Mouse (Mus musculus) T-helper 17 cell (primary cell): ENCODE measurements around the gene Pdia3.
"Not testable (repeated sequence)": the region's sequence is repeated elsewhere in the genome, so short reads cannot be mapped to it uniquely, and the experiment has no call there.

Source experiments
- in situ Hi-C, 2 experiments: fragments of 300-600 bp; cut with MboI, MseI; formaldehyde crosslinking; loops; 1 replicate in 1 of 2; 2 replicates in 1 of 2; pipeline ENCODE4 v1.15.1; 2025; ENCODE audit warnings: high pct_unique_total_duplicates in 2 of 2

The Pdia3 gene

GRCm38 (mm10) chr2:121413387-121414042 is at the start of gene Pdia3, which contains the start of gene Catsper2:
Gene Pdia3, plus strand, starts transcription at chr2:121413775.
Gene Catsper2, minus strand, starts transcription at chr2:121413792.
- in situ Hi-C loops = no loop called here

DNA sequence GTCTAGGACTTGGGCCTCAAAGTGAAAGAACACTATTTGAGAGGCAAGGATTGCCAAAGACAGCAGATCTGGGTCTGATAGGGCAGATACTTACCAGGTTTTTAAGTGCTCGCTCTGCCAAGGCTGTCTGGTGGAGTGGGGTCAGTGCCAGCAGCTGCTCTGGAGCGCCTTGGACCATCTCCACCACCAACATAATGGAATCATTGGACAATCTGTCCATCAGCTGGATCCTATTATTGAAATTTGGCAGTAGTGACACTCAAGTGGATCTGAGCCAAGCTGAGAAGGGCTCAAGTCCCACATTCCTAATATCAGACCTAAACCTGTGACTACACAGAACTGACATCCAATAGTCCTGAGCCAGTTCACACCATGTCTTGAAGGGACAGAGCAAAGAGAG is 44.7 kb upstream of the Pdia3 start:
- in situ Hi-C loops = loop anchor here in 1 of 2 experiments (25.0 kb wide), 1 partner anchor 1632 kb away; the partner anchor contains the start of gene Itpka

- in situ Hi-C loops = loop anchor here in 1 of 2 experiments (5.0 to 25.0 kb wide), 2 partner anchors 44 to 1634 kb away; partner anchors contain the start of gene Itpka
Observed at GRCm38 (mm10) chr2:121370921-121371320, 42.7 kb upstream of the Pdia3 start.

- in situ Hi-C loops = loop anchor here in 1 of 2 experiments (5.0 to 25.0 kb wide), 2 partner anchors 45 to 1635 kb away; partner anchors contain the start of gene Itpka
Observed at GRCm38 (mm10) chr2:121372266-121372665, 41.3 kb upstream of the Pdia3 start.

DNA sequence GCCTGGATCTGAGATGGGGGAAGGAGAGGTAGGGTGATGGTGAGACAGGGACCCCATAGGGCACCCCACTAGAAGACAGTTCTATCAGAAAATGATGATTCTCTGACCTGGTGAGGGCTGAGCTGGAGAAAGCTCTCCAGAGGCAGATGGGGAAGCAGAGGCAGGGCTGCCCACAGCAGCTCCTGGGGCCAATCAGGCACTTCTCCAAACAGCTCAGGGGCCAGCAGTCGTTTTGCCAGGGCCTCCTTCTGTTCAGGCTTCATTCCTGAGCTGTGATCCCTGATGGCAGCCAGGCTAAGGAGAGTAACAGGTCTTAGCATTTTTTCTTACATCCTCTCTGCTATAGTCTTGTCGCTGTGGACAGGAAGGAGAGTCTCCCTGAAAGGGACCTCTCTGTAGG is 38.8 kb upstream of the Pdia3 start:
- in situ Hi-C loops = loop anchor here in 1 of 2 experiments (5.0 to 25.0 kb wide), 2 partner anchors 47 to 1637 kb away; partner anchors contain the start of gene Itpka

GRCm38 (mm10) chr2:121386961-121387575 is 26.5 kb upstream of the Pdia3 start, which contains the start of gene Strc:
Gene Strc, minus strand, starts transcription at chr2:121387168.
- in situ Hi-C loops = not testable (repeated sequence)

- in situ Hi-C loops = loop anchor here in 1 of 2 experiments (5.0 kb wide), 2 partner anchors 39 to 214 kb away; partner anchors contain the start of genes Ckmt1 and Ppip5k1
Observed at GRCm38 (mm10) chr2:121396624-121397023, 17.0 kb upstream of the Pdia3 start.

GRCm38 (mm10) chr2:121403296-121403695 is 10.3 kb upstream of the Pdia3 start:
- in situ Hi-C loops = no loop called here

- in situ Hi-C loops = loop anchor here in 1 of 2 experiments (5.0 kb wide), 1 partner anchor 34 kb away; the partner anchor contains the start of gene Ell3
Observed at GRCm38 (mm10) chr2:121408160-121408559, 5.4 kb upstream of the Pdia3 start.

DNA sequence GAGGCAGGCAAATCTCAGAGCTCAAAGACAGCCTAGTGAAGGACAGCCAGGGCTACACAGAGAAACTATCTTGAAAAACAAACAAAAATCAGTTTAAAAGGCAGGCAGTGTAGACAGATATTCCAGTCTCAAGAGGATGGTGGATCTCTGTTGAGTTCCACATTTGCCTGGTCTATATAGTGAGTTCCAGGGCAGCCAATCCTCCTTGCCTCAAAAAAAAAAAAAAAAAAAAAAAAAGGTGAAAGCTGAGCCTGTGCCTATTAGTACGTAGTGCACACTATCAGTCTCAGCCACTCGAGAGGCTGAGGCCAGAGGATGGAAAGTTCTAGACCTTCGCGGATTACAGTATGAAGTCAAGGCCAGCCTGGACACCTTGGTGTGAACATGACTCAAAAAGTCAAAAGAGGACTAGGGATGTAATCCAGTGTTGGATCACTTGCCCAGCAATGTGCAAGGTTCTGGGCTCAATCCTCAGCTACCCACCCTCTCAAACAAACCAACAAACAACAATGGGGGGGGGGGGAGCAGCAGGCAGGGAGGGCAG is 660 bp upstream of the Pdia3 start:
- in situ Hi-C loops = no loop called here

DNA sequence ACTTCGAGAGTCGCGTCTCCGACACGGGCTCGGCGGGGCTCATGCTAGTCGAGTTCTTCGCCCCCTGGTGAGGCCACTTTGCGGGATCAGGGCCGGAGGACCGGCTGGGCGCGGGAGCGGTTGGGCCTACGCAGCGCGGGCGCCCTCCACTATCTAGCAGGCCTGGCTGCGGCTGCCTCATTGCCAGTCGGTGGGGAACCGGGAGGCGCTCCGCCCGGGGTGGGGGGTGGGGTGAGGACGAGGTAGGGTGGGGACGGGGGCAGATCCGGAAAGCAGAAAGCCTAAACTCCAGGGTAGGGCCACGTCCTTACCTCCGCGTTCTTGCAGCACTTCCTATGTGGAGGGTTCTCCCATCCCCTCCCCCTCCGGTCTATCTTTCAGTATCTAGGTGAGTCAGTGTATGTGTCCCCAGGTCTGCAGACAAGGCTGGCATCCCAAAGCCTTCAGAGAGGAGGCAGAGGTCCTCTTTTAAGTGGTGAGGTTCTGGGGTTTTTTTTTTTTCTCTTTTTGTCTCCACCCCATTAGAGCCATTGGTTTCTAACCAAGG is 637 bp downstream of the Pdia3 start:
- in situ Hi-C loops = no loop called here

GRCm38 (mm10) chr2:121415103-121415502 is 1.5 kb downstream of the Pdia3 start:
- in situ Hi-C loops = no loop called here

DNA sequence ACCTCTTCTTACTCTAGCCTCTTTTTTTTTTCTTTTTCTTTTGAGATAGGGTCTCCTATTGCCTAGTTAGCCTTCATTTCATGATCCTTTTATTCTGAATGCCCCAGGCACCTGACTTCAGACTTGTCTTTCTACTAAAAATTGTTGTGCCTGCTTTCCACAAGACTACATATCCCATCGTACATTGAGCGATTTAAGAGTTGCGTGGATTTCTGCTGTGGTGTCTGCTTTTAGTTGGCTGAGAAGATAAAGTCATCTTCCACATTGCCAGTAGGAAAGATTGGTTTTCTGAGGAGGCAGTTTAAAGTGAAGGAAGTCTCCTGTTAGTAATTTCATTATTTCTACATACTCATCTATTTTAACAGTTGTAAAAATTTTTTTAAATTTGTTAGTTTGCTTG is 2.0 kb downstream of the Pdia3 start:
- in situ Hi-C loops = no loop called here

DNA sequence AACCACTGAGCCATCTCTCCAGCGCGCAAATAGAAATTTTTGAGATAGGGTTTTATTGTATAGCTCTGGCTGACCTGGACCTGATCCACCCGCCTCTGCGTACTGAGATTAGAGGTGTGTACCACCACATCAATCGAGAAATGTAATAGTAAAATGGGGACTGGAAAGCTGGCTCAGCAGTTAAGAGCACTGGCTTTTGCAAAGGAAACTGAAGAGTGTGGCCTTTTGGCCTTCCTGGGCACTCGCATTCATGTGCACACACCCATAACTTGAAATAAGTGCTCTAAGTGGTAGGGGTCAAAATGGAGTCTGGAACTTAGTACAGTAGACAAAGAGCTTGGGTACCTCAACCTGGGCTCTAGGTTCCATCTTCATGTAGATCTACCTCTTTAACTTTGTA is 2.8 kb downstream of the Pdia3 start:
- in situ Hi-C loops = no loop called here

GRCm38 (mm10) chr2:121418476-121418875 is 4.9 kb downstream of the Pdia3 start:
- in situ Hi-C loops = no loop called here

DNA sequence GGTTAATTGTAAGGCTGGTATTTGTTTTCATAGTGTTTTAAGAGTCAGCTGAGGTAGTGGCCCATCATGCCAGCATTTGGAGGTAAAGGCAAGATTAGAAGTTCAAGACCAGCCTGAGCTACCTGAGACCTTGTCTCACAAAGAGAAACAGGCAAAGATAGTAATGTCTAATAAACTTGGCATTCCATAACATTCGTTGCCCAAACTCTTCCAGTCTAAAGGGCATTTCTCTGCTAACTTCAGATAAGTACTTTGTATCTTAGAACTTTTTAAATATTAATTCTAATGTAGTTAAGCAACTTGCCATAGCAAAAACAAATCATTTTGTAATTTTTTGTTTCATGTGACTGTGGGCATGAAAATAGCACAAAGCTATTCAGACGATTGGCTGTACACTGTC is 9.6 kb downstream of the Pdia3 start:
- in situ Hi-C loops = no loop called here

- in situ Hi-C loops = no loop called here
Observed at GRCm38 (mm10) chr2:121425890-121426289, 12.3 kb downstream of the Pdia3 start.

GRCm38 (mm10) chr2:121434854-121435253 is 21.3 kb downstream of the Pdia3 start:
- in situ Hi-C loops = no loop called here

- in situ Hi-C loops = loop anchor here in 1 of 2 experiments (5.0 kb wide), 1 partner anchor 32 kb away; no protein-coding TSS in a partner anchor
Observed at GRCm38 (mm10) chr2:121439746-121440145, 26.2 kb downstream of the Pdia3 start.

DNA sequence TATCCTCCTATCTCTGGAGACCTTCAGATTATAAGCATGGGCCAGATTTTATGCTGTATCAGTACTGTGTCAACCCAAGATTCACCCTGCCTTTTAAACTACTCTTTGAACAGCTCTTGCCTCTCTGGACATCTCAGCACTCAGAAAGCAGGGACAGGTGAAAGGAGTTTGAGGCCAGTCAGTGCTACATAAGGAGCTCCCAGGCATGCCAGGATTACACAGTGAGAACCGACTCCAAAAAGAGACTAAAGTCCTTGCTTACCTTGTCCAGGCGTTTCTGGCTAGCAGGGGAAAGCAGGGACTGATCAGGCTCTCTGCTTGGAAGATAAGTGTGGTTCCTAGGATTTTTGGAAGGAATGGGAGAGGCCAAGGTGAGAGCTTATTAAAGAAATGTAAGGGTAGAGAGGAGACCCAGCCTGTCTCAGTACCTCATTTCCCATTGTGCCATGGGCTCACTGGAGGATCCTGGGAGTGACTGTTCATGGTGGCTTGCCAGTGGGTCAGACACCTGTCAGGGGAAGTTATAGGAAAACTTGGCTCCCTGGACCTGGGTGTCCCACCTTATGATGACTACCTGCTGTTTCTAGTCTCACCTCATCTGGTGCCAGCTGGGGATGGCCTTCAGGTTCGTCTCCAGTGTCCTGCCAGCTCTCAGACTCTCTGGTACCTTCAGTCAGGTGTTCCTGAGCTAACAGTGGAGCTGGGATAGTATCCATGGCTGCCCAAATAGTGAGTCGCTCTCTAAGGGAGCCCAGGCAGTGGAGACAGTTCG is 27.4 kb downstream of the Pdia3 start:
- in situ Hi-C loops = loop anchor here in 1 of 2 experiments (5.0 kb wide), 1 partner anchor 34 kb away; no protein-coding TSS in a partner anchor

- in situ Hi-C loops = loop anchor here in 1 of 2 experiments (5.0 kb wide), 1 partner anchor 34 kb away; no protein-coding TSS in a partner anchor
Observed at GRCm38 (mm10) chr2:121441800-121442199, 28.2 kb downstream of the Pdia3 start.
